Comparison of ENCODE assay signal across 14 mouse cellular contexts in genomic region chr9:72660139-72660538, GRCm38 (mm10). TPM values are rescaled to one million over a fixed set of nuclear protein-coding genes. Genes with fewer than 3 reads are reported as not detected.
DNase-seq lines count a peak whose midpoint lies in the region; ATAC-seq and TF ChIP-seq lines count a peak whose summit lies in the region.
"Had no signal": no experiment of that assay in that cellular context is flagged by ENCODE, and none has a peak within 500 bp of the region (broad histone marks: within the 10 kb centered on the region; RNA-seq: fewer than 3 reads in every experiment).

No protein-coding gene starts in this region.

- H3K4me1 ChIP-seq in hindbrain, embryonic 10.5 days (replicated peaks): peaks cover 65% of the 10 kb centered on the region
- H3K4me1 ChIP-seq in hindbrain, embryonic 12.5 days: peaks cover 27% of the 10 kb centered on the region
- peaks cover 6% of the 10 kb centered on the region; the same call in 1 of the 2 replicates for H3K4me1 ChIP-seq in spleen, adult 2 months (ENCODE audit: control insufficient read depth, insufficient read depth, insufficient read length)
- peaks cover 18% of the 10 kb centered on the region for H3K4me1 ChIP-seq in intestine, embryonic 16.5 days (ENCODE audit: control insufficient read depth, insufficient read depth, low read length)

- H3K9ac ChIP-seq in hindbrain, embryonic 12.5 days: no peak overlapping the region
- H3K9ac ChIP-seq in intestine, embryonic 16.5 days (ENCODE audit: low read depth, low read length): no peak overlapping the region
- H3K9ac ChIP-seq: embryonic facial prominence, embryonic 15.5 days; limb, embryonic 12.5 days had no signal

- no peaks in the 10 kb centered on the region for H3K9me3 ChIP-seq in hindbrain, embryonic 10.5 days
- no peaks in the 10 kb centered on the region for H3K9me3 ChIP-seq in hindbrain, embryonic 12.5 days (replicated peaks)
- H3K9me3 ChIP-seq in intestine, embryonic 16.5 days (ENCODE audit: control insufficient read depth, low read length): no peaks in the 10 kb centered on the region
- H3K9me3 ChIP-seq: embryonic facial prominence, embryonic 15.5 days; limb, embryonic 12.5 days; megakaryocyte, embryonic 14.5 days had no signal

- H3K4me3 ChIP-seq in hindbrain, embryonic 10.5 days: no peak overlapping the region
- no peak overlapping the region for H3K4me3 ChIP-seq in hindbrain, embryonic 12.5 days
- no peak overlapping the region for H3K4me3 ChIP-seq in spleen, adult 2 months (ENCODE audit: extremely low read depth, insufficient read depth, insufficient read length)
- no peak overlapping the region for H3K4me3 ChIP-seq in intestine, embryonic 16.5 days (ENCODE audit: low read length)
- H3K4me3 ChIP-seq: embryonic facial prominence, embryonic 15.5 days; limb, embryonic 12.5 days; megakaryocyte, embryonic 14.5 days had no signal

- ATAC-seq in hindbrain, embryonic 12.5 days (ENCODE audit: low FRiP score): no peak
- ATAC-seq in granulocyte monocyte progenitor cell, adult 5-6 weeks (replicated peaks; ENCODE audit: poor library complexity, severe bottlenecking): peak; percentile 72
- no peak for ATAC-seq in intestine, embryonic 16.5 days
- ATAC-seq: intestine, postnatal 0 days had no signal

- no peaks in the 10 kb centered on the region for H3K27me3 ChIP-seq in hindbrain, embryonic 10.5 days (ENCODE audit: insufficient read depth, poor library complexity, severe bottlenecking)
- H3K27me3 ChIP-seq in hindbrain, embryonic 12.5 days: no peaks in the 10 kb centered on the region
- H3K27me3 ChIP-seq in spleen, adult 2 months (ENCODE audit: control insufficient read depth, insufficient read depth, low read length): peaks cover 5% of the 10 kb centered on the region; the same call in 1 of the 2 replicates
- no peaks in the 10 kb centered on the region for H3K27me3 ChIP-seq in intestine, embryonic 16.5 days (replicated peaks; ENCODE audit: control insufficient read depth, insufficient read depth, low read length)
- H3K27me3 ChIP-seq: embryonic facial prominence, embryonic 15.5 days; limb, embryonic 12.5 days; megakaryocyte, embryonic 14.5 days had no signal

- 0 out of 2 replicates have a peak overlapping the region, but pooled peaks have one; percentile 45 for H3K27ac ChIP-seq in hindbrain, embryonic 10.5 days
- no peak overlapping the region for H3K27ac ChIP-seq in hindbrain, embryonic 12.5 days
- no peak overlapping the region for H3K27ac ChIP-seq in spleen, adult 2 months (ENCODE audit: insufficient read depth, low read length)
- H3K27ac ChIP-seq in intestine, embryonic 16.5 days (ENCODE audit: low read length): no peak overlapping the region

- DNase-seq in hindbrain, embryonic 10.5 days (ENCODE audit: low spot score): no peak
- DNase-seq in B cell, adult 2 months: peak; percentile 82 to 85
- peak; percentile 70 to 91 for DNase-seq in spleen, adult 2 months (ENCODE audit: low read depth in 1 of 2, low spot score in 2 of 2)
- no peak for DNase-seq in cerebellum, adult 8-10 months
- DNase-seq in layer of hippocampus, postnatal 14 days (ENCODE audit: low spot score in 2 of 2): no peak
- DNase-seq: adrenal gland, postnatal 36 days; cerebellum, adult 2 months had no signal

- no peak overlapping the region for H3K4me2 ChIP-seq in hindbrain, embryonic 12.5 days (replicated peaks)
- H3K4me2 ChIP-seq in intestine, embryonic 16.5 days (ENCODE audit: low read depth, low read length): no peak overlapping the region
- H3K4me2 ChIP-seq: embryonic facial prominence, embryonic 15.5 days; limb, embryonic 12.5 days had no signal

- no peak for TF ChIP-seq POLR2A in spleen, adult 2 months (IDR thresholded peaks at IDR 0.05; ENCODE audit: low read depth, low read length)

- peaks cover 15% of the 10 kb centered on the region for H3K36me3 ChIP-seq in hindbrain, embryonic 10.5 days
- peaks cover 4% of the 10 kb centered on the region; the same call in 1 of the 2 replicates for H3K36me3 ChIP-seq in hindbrain, embryonic 12.5 days
- no peaks in the 10 kb centered on the region for H3K36me3 ChIP-seq in spleen, adult 2 months (ENCODE audit: control insufficient read depth, insufficient read depth, low read length)
- H3K36me3 ChIP-seq in intestine, embryonic 16.5 days (ENCODE audit: control insufficient read depth, insufficient read depth, low read length): 0 out of 2 replicates have a peak, but pooled peaks cover 3% of the 10 kb centered on the region

- 72% methylated on average over 4 of the region's 4 CpGs for WGBS in hindbrain, embryonic 10.5 days
- WGBS in hindbrain, embryonic 12.5 days: 81% methylated on average over 4 of the region's 4 CpGs
- WGBS in spleen, adult 2 months: 9% methylated on average over 4 of the region's 4 CpGs
- WGBS in intestine, embryonic 16.5 days: 76% methylated on average over 4 of the region's 4 CpGs

- no peak for TF ChIP-seq CTCF in spleen, adult 2 months (IDR thresholded peaks at IDR 0.05; ENCODE audit: extremely low read depth, insufficient read depth, insufficient read length, insufficient replicate concordance)

RNA-seq across cellular contexts. Expression of gene Nedd4, which starts 2.0 kb away (rescaled TPM):
- 556 and 636 TPM in 2 replicates for polyA plus RNA-seq in hindbrain, embryonic 10.5 days (2016; fragmentation: Nextera tagmentation; extraction: Ambion mirVana)
- 704 and 727 TPM in 2 replicates for polyA plus RNA-seq in hindbrain, embryonic 12.5 days (2016; fragmentation: Nextera tagmentation; extraction: Ambion mirVana)
- 118 and 129 TPM in 2 replicates for total RNA-seq in granulocyte monocyte progenitor cell, adult 5-6 weeks (2014; fragmentation: Nextera tagmentation)
- 154 and 167 TPM in 2 replicates for total RNA-seq in granulocyte monocyte progenitor cell, adult 5-6 weeks (2017)
- 29.9 and 30.6 TPM in 2 replicates for polyA plus RNA-seq in spleen, adult 2 months (2012; rRNA removed)
- polyA plus RNA-seq in intestine, embryonic 16.5 days (2015; fragmentation: Nextera tagmentation; extraction: Ambion mirVana): 397 and 409 TPM in 2 replicates
- 100 to 1,000 TPM; 288 to 318 TPM for total RNA-seq in layer of hippocampus, postnatal 14 days (2021)

Comparison
In these comparisons a context has a peak if more than half of its experiments do, and no peak if none do; other contexts are left out.
1. DNase-seq: peak in B cell, adult 2 months (2 of 2) and spleen, adult 2 months (2 of 2); none in hindbrain, embryonic 10.5 days (single experiment), cerebellum, adult 8-10 months (single experiment) and layer of hippocampus, postnatal 14 days (0 of 2).
2. RNA of gene Nedd4, which starts 2.0 kb away (polyA plus RNA-seq): 704 to 727 TPM in hindbrain, embryonic 12.5 days, 556 to 636 TPM in hindbrain, embryonic 10.5 days and 397 to 409 TPM in intestine, embryonic 16.5 days; 29.9 to 30.6 TPM in spleen, adult 2 months; every median in the first group is over 10 times any median in the second.